7 mouse cellular contexts compared by ENCODE assay signal in the genomic region with DNA sequence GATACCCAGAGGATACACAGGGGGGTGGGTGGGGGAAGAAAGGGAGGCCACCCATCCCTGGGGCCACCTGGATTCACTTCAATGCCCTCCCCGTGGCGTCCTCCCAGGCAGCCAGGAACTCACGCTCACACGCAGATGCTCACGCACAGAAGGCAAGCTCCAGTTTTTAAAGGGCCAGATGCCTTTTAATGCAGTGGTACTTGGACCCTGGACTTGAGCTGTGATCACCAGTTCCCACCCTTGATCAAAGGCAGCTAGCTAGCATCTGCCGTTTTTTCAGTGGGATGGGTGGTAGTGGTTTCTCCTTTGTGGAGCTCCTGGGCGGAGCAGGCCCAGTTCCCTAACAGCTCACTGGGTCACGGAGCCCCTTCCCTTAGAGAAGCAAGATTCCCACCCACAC. TPM values are rescaled to one million over a fixed set of nuclear protein-coding genes. Genes with fewer than 3 reads are reported as not detected.
DNase-seq lines count a peak whose midpoint lies in the region; ATAC-seq lines count a peak whose summit lies in the region.

No protein-coding gene starts in this region.

- H3K4me1 ChIP-seq in megakaryocyte, embryonic 14.5 days = peaks cover 66% of the 10 kb centered on the region
- H3K4me1 ChIP-seq in heart, embryonic 11.5 days (ENCODE audit: control insufficient read depth, insufficient read depth, low read length) = peaks cover 32% of the 10 kb centered on the region
- peaks cover 66% of the 10 kb centered on the region for H3K4me1 ChIP-seq in midbrain, embryonic 13.5 days (replicated peaks)

- H3K27me3 ChIP-seq in megakaryocyte, embryonic 14.5 days (replicated peaks) = no peaks in the 10 kb centered on the region
- no peaks in the 10 kb centered on the region for H3K27me3 ChIP-seq in heart, embryonic 11.5 days (ENCODE audit: control insufficient read depth, insufficient read depth, low read length)
- no peaks in the 10 kb centered on the region for H3K27me3 ChIP-seq in midbrain, embryonic 13.5 days

- H3K36me3 ChIP-seq in megakaryocyte, embryonic 14.5 days (replicated peaks; ENCODE audit: low read length) = peaks cover 67% of the 10 kb centered on the region
- H3K36me3 ChIP-seq in heart, embryonic 11.5 days (ENCODE audit: control insufficient read depth, insufficient read depth, low read length) = peaks cover 11% of the 10 kb centered on the region; the same call in 1 of the 2 replicates
- H3K36me3 ChIP-seq in midbrain, embryonic 13.5 days = peaks cover 49% of the 10 kb centered on the region

- peak overlapping the region; percentile 80 for H3K4me2 ChIP-seq in heart, embryonic 11.5 days
- H3K4me2 ChIP-seq in midbrain, embryonic 13.5 days (replicated peaks) = peak overlapping the region; percentile 93

- no peak; the same call in 1 of the 2 replicates for ATAC-seq in megakaryocyte, adult 5-6 weeks (ENCODE audit: poor library complexity, severe bottlenecking)
- no peak for ATAC-seq in heart, embryonic 11.5 days (replicated peaks; ENCODE audit: insufficient number of reproducible peaks, low FRiP score, low TSS enrichment)
- peak; percentile 10; the same call in 1 of the 2 replicates for ATAC-seq in midbrain, embryonic 13.5 days

- peak overlapping the region; percentile 97 for H3K4me3 ChIP-seq in megakaryocyte, embryonic 14.5 days (replicated peaks)
- H3K4me3 ChIP-seq in heart, embryonic 11.5 days (ENCODE audit: low read depth, low read length) = peak overlapping the region; percentile 46
- peak overlapping the region; percentile 64 for H3K4me3 ChIP-seq in midbrain, embryonic 13.5 days (replicated peaks)

- H3K9me3 ChIP-seq in megakaryocyte, embryonic 14.5 days = no peaks in the 10 kb centered on the region
- no peaks in the 10 kb centered on the region for H3K9me3 ChIP-seq in heart, embryonic 11.5 days (replicated peaks; ENCODE audit: control insufficient read depth, low read length)
- H3K9me3 ChIP-seq in midbrain, embryonic 13.5 days = no peaks in the 10 kb centered on the region

- WGBS in heart, embryonic 11.5 days (ENCODE audit: insufficient replicate concordance) = 14% methylated on average over 8 of the region's 8 CpGs
- 10% methylated on average over 8 of the region's 8 CpGs for WGBS in midbrain, embryonic 13.5 days

- DNase-seq in cerebellum, adult 9-11 months = peak; percentile 90
- DNase-seq in layer of hippocampus, adult 8-10 months (ENCODE audit: low spot score in 2 of 2) = peak; percentile 67
- peak; percentile 59 for DNase-seq in thymus, postnatal 4 days

- peak overlapping the region; percentile 65 for H3K9ac ChIP-seq in heart, embryonic 11.5 days (ENCODE audit: low read depth, low read length)
- peak overlapping the region; percentile 83 for H3K9ac ChIP-seq in midbrain, embryonic 13.5 days (replicated peaks)

- 0 out of 2 replicates have a peak overlapping the region, but pooled peaks have one; percentile 22 for H3K27ac ChIP-seq in heart, embryonic 11.5 days (ENCODE audit: low read depth, low read length)
- H3K27ac ChIP-seq in midbrain, embryonic 13.5 days = peak overlapping the region; percentile 87

RNA-seq across cellular contexts. Expression of gene Slc25a22, which starts 3.2 kb away (rescaled TPM):
- 22.2 and 47.0 TPM in 2 replicates for polyA plus RNA-seq in megakaryocyte, embryonic 14.5 days (2012; ENCODE audit: insufficient read depth, low replicate concordance)
- 14.6 and 15.0 TPM in 2 replicates for total RNA-seq in megakaryocyte, adult 5-6 weeks (2015)
- total RNA-seq in megakaryocyte, adult 5-6 weeks (2017) = 3.2 and 6.4 TPM in 2 replicates
- polyA plus RNA-seq in heart, embryonic 11.5 days (2014; fragmentation: Nextera tagmentation; extraction: Ambion mirVana) = 19.4 and 19.7 TPM in 2 replicates
- total RNA-seq in layer of hippocampus, adult 8-10 months (2022) = 100 to 1,000 TPM; 295 to 343 (median 318) TPM
- 71.3 and 72.1 TPM in 2 replicates for polyA plus RNA-seq in midbrain, embryonic 13.5 days (2015; fragmentation: Nextera tagmentation; extraction: Ambion mirVana)

RNA-seq across cellular contexts. Expression of gene Cend1, which starts 5.2 kb away (rescaled TPM):
- not detected in 2 replicates for polyA plus RNA-seq in megakaryocyte, embryonic 14.5 days (2012; ENCODE audit: insufficient read depth, low replicate concordance)
- total RNA-seq in megakaryocyte, adult 5-6 weeks (2015) = 0.18 TPM in 1 of 2 replicates, not detected in the other
- not detected in 2 replicates for total RNA-seq in megakaryocyte, adult 5-6 weeks (2017)
- 7.4 and 9.3 TPM in 2 replicates for polyA plus RNA-seq in heart, embryonic 11.5 days (2014; fragmentation: Nextera tagmentation; extraction: Ambion mirVana)
- 100 to 1,000 TPM; 248 to 286 (median 272) TPM for total RNA-seq in layer of hippocampus, adult 8-10 months (2022)
- 43.6 and 44.0 TPM in 2 replicates for polyA plus RNA-seq in midbrain, embryonic 13.5 days (2015; fragmentation: Nextera tagmentation; extraction: Ambion mirVana)

RNA-seq across cellular contexts. Expression of gene Pidd1, which starts 9.4 kb away (rescaled TPM):
- polyA plus RNA-seq in megakaryocyte, embryonic 14.5 days (2012; ENCODE audit: insufficient read depth, low replicate concordance) = 13.0 and 25.6 TPM in 2 replicates
- 7.1 and 8.1 TPM in 2 replicates for total RNA-seq in megakaryocyte, adult 5-6 weeks (2015)
- total RNA-seq in megakaryocyte, adult 5-6 weeks (2017) = 6.1 and 10.5 TPM in 2 replicates
- polyA plus RNA-seq in heart, embryonic 11.5 days (2014; fragmentation: Nextera tagmentation; extraction: Ambion mirVana) = 9.5 and 9.6 TPM in 2 replicates
- 1 to 10 TPM; 1.1 to 2.0 (median 1.5) TPM for total RNA-seq in layer of hippocampus, adult 8-10 months (2022)
- 6.3 and 7.1 TPM in 2 replicates for polyA plus RNA-seq in midbrain, embryonic 13.5 days (2015; fragmentation: Nextera tagmentation; extraction: Ambion mirVana)

RNA-seq across cellular contexts. Expression of gene Rplp2, which starts 12.7 kb away (rescaled TPM):
- polyA plus RNA-seq in megakaryocyte, embryonic 14.5 days (2012; ENCODE audit: insufficient read depth, low replicate concordance) = 6,138 and 9,533 TPM in 2 replicates
- total RNA-seq in megakaryocyte, adult 5-6 weeks (2015) = 1,660 and 1,825 TPM in 2 replicates
- total RNA-seq in megakaryocyte, adult 5-6 weeks (2017) = 1,271 and 1,459 TPM in 2 replicates
- polyA plus RNA-seq in heart, embryonic 11.5 days (2014; fragmentation: Nextera tagmentation; extraction: Ambion mirVana) = 873 and 1,016 TPM in 2 replicates
- total RNA-seq in layer of hippocampus, adult 8-10 months (2022) = 100 to 1,000 TPM; 490 to 734 (median 578) TPM
- 787 and 794 TPM in 2 replicates for polyA plus RNA-seq in midbrain, embryonic 13.5 days (2015; fragmentation: Nextera tagmentation; extraction: Ambion mirVana)

RNA-seq across cellular contexts. Expression of gene Gatd1, which starts 20.5 kb away (rescaled TPM):
- 11.1 TPM in 1 of 2 replicates, not detected in the other for polyA plus RNA-seq in megakaryocyte, embryonic 14.5 days (2012; ENCODE audit: insufficient read depth, low replicate concordance)
- total RNA-seq in megakaryocyte, adult 5-6 weeks (2015) = 22.8 and 26.4 TPM in 2 replicates
- 12.9 and 13.1 TPM in 2 replicates for total RNA-seq in megakaryocyte, adult 5-6 weeks (2017)
- 29.3 and 32.2 TPM in 2 replicates for polyA plus RNA-seq in heart, embryonic 11.5 days (2014; fragmentation: Nextera tagmentation; extraction: Ambion mirVana)
- total RNA-seq in layer of hippocampus, adult 8-10 months (2022) = 10 to 100 TPM; 36.8 to 41.3 (median 38.6) TPM
- polyA plus RNA-seq in midbrain, embryonic 13.5 days (2015; fragmentation: Nextera tagmentation; extraction: Ambion mirVana) = 55.1 and 63.8 TPM in 2 replicates

Comparison
In these comparisons a context has a peak if more than half of its experiments do, and no peak if none do; other contexts are left out.
1. H3K4me3 ChIP-seq: peak in every context shown above with its lines; median percentile 97 in megakaryocyte, embryonic 14.5 days; 64 in midbrain, embryonic 13.5 days; 46 in heart, embryonic 11.5 days.